Mouse (Mus musculus): Measurements from ENCODE around the gene Slc25a33. TPM values are rescaled to one million over a fixed set of nuclear protein-coding genes. Genes with fewer than 3 reads are reported as not detected.
A peak's percentile ranks its signal among the peaks of the same experiment; 100 is the strongest.

Slc25a33 gene
- total and polyA plus RNA-seq, 3 experiments = 18.7 to 29.0 (median 26.7) TPM

GRCm38 (mm10) chr4:149794966-149795477 is 20.9 kb upstream of the Slc25a33 start:
- DNase-seq = no peak

GRCm38 (mm10) chr4:149794010-149794338 is 19.9 kb upstream of the Slc25a33 start:
- no peak for DNase-seq

- peak; percentile 60 for DNase-seq
Measured at GRCm38 (mm10) chr4:149793156-149794009, 19.3 kb upstream of the Slc25a33 start.

- peak; percentile 61 for DNase-seq
Measured at GRCm38 (mm10) chr4:149792159-149792800, 18.2 kb upstream of the Slc25a33 start.

GRCm38 (mm10) chr4:149791470-149791869 is 17.4 kb upstream of the Slc25a33 start:
- no peak for DNase-seq

GRCm38 (mm10) chr4:149790969-149791368 is 16.9 kb upstream of the Slc25a33 start:
- DNase-seq = no peak

- DNase-seq = no peak
Measured at GRCm38 (mm10) chr4:149790546-149790945, 16.5 kb upstream of the Slc25a33 start.

- DNase-seq = peak; percentile 73
Measured at GRCm38 (mm10) chr4:149789421-149790194, 15.5 kb upstream of the Slc25a33 start.

GRCm38 (mm10) chr4:149784901-149785300 is 10.8 kb upstream of the Slc25a33 start:
- DNase-seq = no peak

- DNase-seq = no peak
Measured at GRCm38 (mm10) chr4:149784371-149784770, 10.3 kb upstream of the Slc25a33 start.

GRCm38 (mm10) chr4:149782975-149783374 is 8.9 kb upstream of the Slc25a33 start:
- no peak for DNase-seq

GRCm38 (mm10) chr4:149780565-149781356 is 6.7 kb upstream of the Slc25a33 start:
- peak; percentile 71 for DNase-seq

- DNase-seq = no peak
Measured at GRCm38 (mm10) chr4:149779966-149780365, 5.9 kb upstream of the Slc25a33 start.

- peak; percentile 88 for DNase-seq
Measured at GRCm38 (mm10) chr4:149777126-149777525, 3.0 kb upstream of the Slc25a33 start.

- no peak for DNase-seq
Measured at GRCm38 (mm10) chr4:149775760-149776362, 1.8 kb upstream of the Slc25a33 start.

GRCm38 (mm10) chr4:149775330-149775729 is 1.3 kb upstream of the Slc25a33 start:
- DNase-seq = peak; percentile 86

GRCm38 (mm10) chr4:149773408-149774093 is 526 bp downstream of the Slc25a33 start:
- no peak for DNase-seq

GRCm38 (mm10) chr4:149772394-149772793 is 1.7 kb downstream of the Slc25a33 start:
- DNase-seq = no peak

GRCm38 (mm10) chr4:149765201-149765600 is 8.9 kb downstream of the Slc25a33 start:
- peak; percentile 16 for DNase-seq

- DNase-seq = no peak
Measured at GRCm38 (mm10) chr4:149763335-149763734, 10.7 kb downstream of the Slc25a33 start.

- DNase-seq = no peak
Measured at GRCm38 (mm10) chr4:149759517-149759916, 14.6 kb downstream of the Slc25a33 start.
